Mouse (Mus musculus) liver (tissue): ENCODE data around the gene Spata9.
"Not testable (repeated sequence)": the region's sequence is repeated elsewhere in the genome, so short reads cannot be mapped to it uniquely, and the experiment has no call there.

ENCODE experiments used
- DNase-seq: peaks from one replicate; pipeline ENCODE4 v3.0.0-alpha.2; 2020; ENCODE audit warnings: mixed read lengths

Gene Spata9

DNA sequence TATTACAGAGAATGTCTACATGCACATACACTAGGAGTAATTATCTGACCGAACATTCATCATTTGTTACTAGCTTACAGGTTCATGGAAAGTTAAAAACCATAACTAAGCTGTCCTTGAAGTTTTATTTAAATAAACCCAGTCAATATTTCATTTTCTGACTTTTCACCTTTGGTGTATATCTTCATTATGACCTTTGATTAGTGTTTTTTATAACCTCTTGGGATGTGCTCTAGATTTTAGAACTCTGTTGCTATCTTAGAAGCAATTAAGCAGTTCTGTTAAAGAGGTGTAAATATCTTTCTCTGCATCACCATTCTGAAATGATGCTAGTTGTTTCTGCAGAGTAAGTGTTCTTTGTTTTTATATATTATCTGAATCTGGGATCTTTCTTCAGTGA, at the start of gene Spata9:
TSS of gene Spata9 (plus strand) at position 301 of the 400 bp plus-strand sequence.
- no peak for DNase-seq

DNA sequence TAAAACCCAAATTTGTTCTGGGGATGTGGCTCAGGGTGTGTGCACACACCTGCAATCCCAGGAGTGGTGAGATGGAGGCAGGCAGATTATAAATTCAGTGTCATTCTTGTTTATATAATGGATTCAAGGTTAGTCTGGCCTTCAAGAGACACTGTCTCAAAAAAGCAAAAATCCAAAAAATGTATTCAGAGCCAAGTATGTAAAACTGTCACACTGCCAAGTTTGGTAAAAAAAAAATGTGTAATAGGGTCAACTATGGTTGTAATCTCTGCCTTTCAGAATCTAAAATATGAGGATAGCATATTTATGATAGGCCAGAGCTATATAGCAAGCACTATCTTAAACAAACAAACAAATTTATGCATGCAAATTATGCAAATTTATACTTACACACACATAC, 39.0 kb upstream of the Spata9 start:
- no peak for DNase-seq

DNA sequence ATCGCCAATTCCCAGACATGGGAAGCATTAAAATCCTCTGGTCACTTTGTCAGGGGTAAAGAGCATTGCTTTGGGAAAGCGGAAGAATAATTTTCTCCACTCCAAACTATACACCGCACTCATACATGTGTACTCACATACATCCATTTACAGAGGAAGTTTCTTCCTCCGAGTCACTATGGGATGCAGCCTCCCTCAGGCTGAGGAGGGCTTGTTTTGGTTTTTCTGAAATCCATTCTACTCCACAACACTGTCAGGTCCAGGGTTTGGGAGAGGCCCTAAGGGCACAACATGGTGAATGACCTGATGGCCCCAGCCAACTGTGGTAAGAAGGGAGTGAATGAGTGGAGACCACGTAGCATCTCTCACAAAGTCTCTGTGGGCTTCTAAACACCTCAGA, 37.9 kb upstream of the Spata9 start:
- not testable (repeated sequence) for DNase-seq

DNA sequence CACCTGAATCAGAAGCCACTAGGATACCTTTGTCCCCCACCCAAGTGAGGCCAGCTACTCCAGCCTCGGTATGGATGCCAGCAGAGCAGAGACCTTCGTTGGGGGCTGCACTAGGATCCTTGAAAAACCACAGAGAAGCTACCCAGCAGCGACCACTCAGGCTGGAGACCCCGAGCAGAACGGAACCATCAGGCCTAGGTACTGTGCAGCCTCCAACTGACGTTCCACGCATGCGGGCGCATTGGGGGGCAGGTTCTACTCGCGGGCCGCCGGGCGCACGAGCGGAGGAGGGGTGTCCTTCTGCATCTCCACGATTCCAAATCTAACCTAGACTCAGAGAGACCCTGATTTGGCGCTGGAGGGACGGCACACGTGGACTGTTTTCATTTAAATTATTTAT, 36.9 kb upstream of the Spata9 start:
- no peak for DNase-seq

DNA sequence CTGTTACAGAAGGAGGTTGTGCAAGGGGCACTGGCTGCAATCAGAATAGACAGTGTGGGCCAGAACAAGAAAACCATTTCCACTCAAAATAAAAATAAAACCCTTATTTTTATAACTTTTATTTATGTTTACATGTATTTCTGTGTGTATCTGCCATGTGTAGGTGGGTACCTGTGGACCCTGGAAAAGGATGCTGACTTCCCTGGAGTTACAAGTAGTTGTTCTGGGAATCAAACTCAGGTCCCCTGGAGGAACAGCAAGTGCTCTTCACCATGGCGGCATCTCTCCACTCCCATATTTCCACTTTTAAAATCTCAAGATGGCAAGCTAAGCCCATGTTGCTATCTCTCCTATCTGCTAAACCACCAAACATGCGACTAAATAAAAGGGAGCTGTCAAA, 36.3 kb upstream of the Spata9 start:
- no peak for DNase-seq

DNA sequence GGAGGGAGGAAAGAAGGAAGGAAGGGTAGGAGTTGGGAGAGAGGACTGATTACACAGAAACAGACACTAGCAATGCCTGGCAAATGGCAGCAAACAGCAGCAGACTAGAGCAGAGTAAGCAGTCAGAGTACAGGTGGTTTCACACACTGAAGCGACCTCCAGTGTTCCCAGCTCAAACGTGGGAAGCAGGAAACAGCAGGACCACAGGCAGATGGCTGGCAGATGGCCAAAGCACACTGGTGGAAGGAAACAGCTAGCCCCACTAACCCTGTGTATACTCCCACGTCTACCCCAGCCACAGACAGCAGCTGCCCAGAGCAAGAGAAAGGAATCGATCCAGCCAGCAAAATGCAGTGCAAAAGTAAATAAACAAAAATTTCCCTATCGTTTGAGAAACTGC, 35.9 kb upstream of the Spata9 start:
- peak; percentile 49 for DNase-seq

DNA sequence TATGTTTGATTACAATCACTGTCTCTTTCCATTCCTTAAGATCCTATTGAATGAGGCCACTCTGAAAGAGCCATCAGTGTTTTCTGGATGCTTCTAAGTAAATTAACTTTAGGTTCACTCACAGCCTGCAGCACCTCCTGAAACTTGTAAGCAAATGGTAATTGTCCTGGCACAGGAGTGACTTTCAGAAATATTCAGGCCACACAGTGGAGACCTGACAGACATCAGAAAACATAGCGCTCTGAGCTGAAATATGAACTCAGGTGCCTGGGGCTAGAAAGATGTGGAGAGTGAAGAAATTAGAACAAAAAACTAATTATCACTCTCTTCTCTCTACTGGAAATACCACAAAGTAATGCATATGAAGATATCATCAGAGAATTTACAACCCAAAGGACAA, 33.7 kb upstream of the Spata9 start:
- DNase-seq = no peak

DNA sequence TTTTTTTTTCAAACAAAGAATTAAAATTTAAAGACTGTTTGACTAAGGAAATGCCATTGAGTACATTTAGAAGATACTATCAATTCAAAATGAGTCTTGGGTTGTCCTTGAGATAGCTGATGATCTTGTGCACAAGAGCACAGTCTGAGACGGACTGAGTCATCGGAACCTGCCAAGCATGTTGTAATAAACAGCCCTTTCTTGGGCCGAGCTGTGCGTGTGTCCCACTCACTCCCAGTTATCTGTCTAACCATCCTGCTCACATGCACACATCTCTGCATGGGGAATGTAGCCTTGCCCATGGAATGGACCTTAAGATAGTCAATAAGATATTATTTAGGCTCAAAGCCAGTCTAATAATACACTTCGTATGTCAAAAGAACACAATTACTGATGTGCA, 28.1 kb upstream of the Spata9 start:
- no peak for DNase-seq

DNA sequence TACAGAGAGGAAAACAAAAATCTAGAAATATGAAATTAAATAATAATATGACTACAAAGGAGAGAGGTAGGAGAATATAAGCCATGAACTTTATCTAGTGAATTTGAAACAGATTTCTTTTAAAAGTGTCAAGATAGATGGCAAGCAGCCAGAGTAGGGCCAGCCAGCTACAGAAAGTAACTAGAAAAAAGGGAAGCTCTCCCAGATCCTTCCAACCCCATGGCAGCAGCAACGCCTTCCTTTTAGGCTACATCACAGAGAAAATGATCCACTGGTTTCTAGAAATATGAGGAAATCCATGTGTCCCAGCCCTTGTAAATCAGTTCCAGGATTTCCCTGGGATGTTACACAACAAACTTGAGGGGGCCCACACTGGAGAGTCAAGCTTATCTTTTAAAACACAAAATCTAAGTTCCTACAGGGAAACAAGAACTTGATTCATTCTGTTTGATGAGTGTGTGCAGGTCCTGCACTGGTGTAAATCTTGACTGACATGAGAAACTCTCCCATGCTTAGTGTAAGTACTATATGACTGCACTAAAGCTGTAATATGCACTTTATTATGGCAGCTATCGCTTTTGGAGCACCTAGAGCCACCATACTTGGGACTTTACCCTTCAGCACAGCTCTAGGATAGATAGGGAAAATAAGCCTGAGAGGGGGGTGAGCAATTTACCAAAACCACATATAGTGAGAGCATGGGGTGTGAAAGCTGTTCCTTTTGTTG, 26.0 kb upstream of the Spata9 start:
- no peak for DNase-seq

DNA sequence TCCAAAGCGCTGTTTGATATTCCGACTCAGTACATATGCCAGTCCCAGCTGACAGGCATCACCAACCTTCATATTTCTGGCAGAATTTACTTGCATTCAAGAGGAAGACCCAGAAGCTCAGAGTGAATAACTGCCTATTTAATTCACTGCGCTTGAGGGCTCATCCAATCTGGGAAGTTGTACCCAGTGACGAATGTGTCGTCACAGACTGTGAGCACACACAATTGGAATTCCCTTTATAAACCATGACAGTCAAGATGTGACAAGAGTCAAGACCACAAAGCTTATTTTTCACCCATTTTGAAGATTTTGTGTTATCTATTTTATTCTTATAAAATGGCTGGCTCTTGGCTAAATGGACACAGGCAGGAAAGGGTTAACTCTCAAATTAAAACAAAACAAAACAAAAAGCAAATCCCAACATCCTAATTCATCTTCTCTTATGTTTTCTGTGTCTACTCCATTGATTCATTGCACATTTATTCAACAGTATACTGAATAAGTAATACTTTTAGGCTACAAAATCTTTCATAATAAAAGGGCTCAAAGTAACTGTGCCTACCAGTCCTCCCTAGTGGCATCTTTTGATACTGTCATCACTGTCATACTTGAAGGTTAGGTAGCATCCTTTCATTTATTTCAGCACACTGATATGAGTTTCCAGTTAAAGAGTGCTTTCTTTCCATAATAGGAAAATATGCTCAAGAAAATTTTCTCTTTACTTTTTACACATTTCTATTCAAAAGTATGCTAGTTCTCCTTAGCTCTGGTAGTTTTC, 25.2 kb upstream of the Spata9 start:
- DNase-seq = no peak

DNA sequence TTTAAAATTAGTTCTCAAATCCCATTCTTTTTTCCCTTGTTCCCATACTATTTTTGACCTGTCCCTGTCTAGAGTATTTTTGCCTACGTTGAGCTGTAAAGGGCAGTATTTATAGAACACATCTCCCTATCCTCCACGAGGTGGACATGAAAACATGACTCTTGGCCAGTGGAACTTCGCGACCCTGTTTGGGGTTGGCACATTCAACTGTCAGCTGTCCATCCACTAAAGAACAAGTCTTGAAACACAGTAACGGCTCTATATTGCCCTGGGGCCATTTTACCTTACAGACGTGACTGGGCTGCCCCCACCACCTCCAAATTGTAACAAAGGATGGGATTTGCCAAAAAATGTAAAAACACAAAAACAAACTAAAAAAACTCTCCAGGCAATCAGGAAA, 24.2 kb upstream of the Spata9 start:
- no peak for DNase-seq

DNA sequence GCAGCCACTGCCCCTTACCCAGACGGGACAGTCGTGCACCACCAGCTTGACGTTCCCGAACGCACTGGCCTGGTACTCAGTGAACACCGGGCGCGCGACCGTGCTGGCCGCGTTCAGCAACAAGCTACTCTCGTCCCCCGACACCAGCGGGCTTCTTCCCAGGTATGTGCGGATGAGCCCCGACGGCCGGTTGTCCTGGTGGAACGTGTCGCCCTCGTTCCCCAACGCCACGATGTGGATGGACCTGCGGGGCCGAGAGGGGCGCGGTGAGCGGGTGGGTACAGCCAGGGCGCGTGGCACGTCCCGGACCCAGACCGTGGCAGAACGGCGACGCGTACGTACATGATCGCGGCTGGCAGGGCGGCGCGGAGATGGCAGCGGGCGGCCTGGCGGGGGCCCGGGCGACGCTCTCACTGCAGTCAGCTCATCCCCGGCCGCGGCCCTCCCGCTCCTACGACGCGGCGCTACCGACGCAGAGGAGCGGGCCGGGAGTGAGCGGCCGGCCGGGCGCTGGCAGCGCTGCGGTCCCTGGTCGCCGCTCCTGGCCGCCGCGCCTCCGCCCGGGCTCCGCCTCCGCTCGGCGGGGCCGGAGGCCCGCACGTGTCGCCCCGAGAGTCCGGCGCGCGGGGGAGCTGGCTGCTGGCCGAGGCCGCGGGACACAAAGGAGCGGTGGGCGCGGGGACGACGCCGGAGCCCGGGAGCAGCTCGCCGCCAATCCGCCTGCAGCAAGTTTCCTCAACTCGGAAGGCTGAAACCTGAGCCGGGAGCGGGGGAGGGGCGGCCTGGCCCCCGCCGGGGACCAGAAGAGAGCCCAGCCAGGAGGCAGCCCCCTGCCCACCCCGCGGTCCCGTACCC, 23.5 kb upstream of the Spata9 start, which contains the start of gene Rhobtb3:
TSS of gene Rhobtb3 (minus strand) at position 737 of the 855 bp plus-strand sequence.
- DNase-seq = peak; percentile 80

DNA sequence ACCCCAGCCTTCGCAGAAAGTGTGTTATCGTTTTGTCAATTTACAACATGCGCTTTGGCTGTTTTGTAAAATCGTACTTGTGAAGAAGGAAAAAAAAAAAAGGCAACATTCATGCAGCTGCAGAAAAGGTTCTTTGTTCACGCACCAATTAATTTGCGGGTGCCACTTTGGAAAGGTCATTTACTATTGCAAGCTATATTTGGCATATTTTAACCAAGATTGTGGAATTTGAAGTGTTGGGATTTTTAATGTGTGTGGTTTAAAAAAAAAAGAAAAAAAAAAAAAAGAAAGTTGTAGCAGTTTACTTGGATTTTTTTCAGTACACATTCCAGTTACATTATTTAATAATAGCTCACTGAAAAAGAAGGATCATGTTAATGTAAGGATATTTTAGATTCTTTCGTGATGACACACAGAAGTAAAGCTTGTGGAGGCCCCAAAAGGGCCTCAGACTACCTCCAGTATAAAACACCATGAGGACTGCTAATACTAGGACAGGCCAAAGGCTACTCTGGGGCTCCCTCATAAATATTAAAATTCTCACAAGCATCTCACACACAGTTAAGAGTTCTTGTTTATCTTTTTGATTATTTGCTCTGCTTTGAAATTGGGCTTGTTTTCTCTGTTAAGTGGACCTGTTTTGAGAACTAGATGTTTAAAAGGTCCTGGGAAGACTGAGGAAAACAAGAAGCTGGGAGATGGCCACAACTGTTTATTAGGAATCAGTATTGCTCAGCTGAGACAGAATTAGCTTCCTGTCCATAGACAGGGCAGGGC, 22.7 kb upstream of the Spata9 start:
- no peak for DNase-seq

DNA sequence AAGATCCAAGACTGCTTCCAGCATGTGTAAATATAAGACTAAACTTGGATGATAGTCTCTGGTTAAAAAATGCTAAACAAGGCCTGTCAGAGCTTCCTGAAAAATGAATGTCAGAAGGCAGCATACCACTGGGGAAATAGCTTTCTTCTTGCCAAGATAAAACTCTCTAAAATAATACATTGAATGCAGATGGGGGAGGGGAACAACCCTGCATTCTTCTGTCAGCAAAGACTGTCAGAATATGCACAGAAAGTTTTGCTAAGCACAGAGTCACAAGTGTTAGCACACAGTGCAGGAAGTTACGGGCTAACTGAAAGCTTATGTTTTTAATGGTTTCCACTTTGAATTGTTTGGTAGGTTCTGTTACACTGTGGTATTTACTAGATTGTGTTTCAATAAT, 16.7 kb upstream of the Spata9 start:
- no peak for DNase-seq

DNA sequence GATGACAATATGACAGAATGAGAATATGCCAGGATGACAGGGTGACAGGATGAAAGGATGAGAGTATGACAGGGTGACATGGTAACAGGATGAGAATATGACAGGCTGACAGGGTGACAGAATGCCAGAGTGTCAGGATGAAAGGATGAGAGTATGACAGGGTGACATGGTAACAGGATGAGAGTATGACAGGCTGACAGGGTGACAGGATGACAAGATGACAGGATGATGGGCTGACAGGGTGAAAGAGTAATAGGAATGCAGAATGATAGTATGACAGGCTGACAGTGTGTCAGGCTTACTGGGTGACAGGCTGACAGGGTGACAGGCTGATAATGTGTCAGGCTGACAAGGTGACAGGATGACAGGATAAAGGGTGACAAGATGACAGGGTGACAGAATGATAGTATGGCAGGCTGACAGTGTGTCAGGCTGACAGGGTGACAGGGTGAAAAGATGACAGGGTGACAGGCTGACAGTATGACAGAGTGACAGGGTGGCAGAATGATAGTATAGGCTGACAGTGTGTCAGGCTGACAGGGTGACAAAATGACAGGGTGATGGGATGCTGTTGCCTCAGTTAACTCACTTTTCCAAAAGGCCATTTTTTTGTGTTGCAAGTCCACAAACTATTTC, 11.5 kb upstream of the Spata9 start:
- no peak for DNase-seq

DNA sequence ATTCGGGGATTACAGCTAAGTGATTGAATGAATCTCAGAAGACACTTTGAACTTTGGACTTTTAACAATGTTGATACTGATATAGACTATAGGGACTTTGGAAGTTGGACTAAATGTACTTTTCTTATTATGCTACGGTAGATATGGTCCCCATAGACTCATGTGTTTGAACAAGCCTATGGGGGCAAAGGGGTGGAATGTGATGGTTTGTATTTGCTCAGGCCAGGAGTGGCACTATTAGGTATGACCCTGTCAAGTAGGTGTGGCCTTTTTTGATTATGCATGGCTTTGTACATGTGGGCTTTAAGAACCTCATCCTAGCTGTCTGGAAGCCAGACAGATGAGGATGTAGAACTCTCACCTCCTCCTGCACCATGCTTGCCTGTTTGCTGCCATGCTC, 7.5 kb downstream of the Spata9 start:
- no peak for DNase-seq

DNA sequence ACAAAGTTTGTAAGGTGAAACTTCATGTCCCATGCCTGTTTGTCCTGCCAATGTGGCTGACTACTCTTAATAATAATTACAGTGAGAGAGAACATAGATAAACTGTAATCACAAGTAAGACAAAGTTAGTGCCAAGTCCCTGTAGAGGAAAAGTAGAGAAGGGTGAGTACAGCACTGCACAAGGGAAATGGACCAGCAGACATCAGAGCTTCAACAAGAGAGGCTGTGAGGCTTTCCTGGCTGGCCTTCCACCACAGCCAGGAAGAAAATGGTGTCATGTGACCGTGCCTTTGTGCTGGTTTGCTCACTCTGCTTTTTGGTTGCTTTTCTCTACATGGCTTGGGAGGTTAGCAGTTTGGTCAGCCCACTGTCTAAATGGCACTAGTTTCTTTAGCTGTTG, 8.7 kb downstream of the Spata9 start:
- DNase-seq = no peak

DNA sequence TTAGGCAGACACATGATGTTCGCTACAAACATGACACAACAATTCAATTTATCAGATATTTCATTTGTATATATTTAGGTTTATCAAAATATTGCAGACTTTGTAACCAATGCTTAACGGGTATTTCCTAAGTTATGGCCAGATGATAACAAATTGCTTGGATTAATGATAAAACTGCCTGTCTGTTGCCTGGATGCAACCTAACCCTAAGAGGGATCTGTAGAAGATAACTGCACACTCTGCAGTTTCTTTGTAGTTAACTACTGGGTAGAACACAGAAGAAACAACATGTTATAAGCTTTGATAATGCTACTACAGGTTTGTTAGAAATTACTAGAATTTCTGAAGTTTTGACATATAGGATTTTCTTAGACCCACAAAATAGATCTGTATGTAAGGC, 9.3 kb downstream of the Spata9 start:
- DNase-seq = no peak

DNA sequence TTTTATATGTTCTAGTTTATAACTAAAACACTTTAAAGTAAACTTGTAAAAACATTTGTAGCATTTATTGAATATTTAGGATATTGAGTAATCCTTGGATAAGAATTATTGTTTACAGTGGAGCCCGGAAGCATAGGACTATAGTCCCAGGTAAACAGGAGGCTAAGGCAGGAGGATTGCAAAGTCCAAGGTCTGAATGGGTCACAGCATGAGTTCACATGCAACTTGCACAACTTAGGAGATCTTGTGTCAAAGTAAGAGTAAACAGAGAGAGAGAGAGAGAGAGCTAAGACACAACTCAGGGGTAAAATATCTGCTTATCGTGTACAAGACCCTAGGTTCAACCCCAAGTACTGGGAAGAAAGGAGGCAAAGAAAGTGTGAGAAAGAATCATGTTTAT, 9.7 kb downstream of the Spata9 start:
- no peak for DNase-seq

DNA sequence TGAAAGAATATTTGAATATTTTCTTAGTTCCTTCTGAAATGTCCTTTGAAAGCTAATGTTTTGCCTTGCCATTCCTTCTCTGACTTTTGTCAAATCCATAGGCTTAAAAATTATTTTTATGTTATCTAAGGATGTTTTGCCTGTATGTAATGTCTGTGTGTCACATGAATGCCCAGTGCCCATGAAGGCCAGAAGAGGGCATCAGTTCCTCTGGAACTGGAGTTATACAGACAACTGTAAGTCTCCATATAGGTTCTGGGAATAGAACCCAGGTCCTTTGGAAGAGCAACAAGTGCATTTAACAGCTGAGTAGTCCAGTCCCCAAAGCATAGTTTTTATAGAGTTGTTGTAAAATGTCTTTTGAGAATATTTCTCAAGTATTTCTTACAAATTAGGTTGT, 15.0 kb downstream of the Spata9 start:
- peak; percentile 32 for DNase-seq

DNA sequence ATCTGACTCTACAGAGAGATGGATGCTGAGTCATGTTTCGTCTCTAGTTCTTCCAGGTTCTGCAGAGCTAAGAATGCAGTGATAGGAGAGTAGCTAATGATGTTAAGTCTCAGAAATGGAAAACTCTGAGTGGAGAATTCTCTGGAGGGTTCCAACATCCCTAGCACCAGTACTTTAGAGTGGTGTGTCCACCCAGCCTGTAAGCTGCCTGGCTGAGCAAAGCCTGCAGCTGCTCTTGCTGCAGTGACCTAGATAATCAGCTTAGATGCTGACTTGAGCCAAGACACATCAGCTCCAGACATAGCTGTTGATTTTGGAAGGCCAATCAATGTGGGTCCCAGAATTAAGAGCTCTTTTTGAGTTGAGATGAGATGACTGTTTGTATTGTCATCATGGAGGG, 21.1 kb downstream of the Spata9 start:
- no peak for DNase-seq
